Mouse (Mus musculus): ENCODE measurements around the gene Gm26657.

Gm26657 gene

DNA sequence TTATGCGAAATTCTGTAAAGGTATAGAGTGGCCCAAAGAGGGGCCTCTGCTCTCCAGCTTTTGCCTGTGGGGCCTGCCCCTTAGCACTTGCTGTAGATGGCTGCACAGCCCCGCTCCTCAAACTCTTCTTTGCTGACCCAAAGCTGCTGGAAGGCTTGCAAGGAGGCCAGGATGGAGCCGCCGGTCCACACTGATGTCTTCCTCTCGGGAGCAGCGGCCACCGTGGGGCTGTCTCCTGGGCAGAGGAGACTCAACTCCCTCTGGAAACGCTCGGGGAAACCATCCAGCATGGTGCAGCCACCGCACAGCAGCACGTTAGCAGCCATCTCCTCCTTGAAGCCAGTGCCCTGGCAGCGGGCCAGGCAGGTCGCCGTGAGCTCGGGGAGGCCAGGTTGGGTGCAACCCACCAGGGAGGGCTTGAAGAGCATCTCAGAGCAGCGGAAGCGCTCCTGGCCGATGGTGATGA lies at the start of gene Gm26657:
Gm26657 (plus strand) TSS at position 51 of the 466 bp plus-strand sequence.
- no peak for DNase-seq (ENCODE audit: low read depth in 2 of 2, low spot score in 2 of 2)

DNA sequence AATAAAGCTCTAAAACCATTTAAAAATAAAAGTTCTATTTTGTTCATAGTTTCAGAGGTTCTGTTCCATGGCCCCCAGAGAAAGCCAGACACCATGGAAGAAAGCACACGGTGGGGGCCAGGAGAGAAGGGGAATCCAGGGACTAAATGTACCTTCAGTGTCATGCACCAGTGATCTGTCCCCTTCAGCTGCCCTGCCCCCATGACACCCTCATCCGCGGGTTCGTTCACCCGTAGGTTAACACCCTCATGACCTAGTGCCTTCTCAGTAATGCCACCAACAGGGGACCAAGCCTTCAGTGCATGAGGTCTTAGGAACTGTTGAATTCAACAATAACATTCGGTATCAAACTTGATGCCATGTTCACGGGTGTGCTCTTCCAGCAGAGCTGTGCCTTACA lies 43.5 kb upstream of the Gm26657 start:
- no peak for DNase-seq (ENCODE audit: low read depth in 2 of 2, low spot score in 2 of 2)

DNA sequence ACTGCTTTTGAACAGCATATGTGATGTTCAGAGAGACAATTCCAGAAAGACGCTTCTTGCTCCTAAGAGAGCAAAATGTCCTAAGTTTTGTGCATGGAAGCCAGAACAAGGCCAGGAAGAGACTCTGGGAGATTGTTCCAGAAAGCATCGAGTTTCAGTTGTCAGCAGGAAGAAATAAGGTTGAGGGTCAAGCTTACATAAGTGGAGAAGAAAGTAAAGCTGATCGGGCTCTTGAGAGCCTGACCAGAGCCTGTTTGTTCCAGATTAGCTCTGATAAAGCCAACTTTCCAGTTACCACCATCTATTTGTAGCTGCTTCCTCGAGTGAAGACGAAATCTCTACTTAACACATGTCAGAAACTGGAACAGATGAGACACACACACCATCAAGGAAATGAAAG lies 41.2 kb upstream of the Gm26657 start:
- no peak for DNase-seq (ENCODE audit: low read depth in 2 of 2, low spot score in 2 of 2)

DNA sequence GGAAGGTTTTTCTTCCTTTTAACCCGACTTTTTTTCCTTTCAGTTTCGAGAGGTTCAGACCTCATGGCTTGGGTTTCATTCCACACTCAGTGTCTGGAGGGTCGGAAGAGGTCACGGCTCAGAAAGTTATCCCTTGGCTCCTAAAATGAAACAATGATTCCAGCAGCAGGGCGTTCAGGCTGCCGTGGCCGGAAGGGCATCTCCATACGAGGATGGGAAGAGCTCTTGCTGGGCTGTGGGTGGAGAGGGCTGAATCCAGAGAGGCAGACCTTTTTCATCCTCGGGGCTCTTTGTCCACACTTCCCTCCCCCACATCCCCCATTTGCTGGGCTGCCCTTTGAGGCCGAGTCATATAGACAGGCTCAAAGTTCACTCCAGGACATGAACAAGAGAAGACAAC lies 37.6 kb upstream of the Gm26657 start:
- DNase-seq (ENCODE audit: low read depth in 2 of 2, low spot score in 2 of 2) = no peak

DNA sequence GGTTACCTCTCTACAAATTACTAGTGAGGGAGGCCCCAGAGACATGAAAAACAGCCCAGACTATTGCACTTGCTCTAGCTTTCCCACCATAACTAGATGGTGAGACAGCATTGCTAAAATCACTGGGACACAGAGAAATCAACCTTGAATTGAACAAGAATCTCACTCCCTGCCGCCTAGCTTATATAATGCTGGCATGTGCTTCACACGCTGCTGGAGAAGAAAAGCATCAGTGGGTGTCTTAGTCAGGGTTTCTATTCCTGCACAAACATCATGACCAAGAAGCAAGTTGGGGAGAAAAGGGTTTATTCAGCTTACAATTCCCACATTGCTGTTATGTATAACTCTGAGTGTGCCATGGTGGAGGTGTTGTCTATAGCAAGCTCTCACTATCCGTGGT lies 26.7 kb upstream of the Gm26657 start:
- DNase-seq (ENCODE audit: low read depth in 2 of 2, low spot score in 2 of 2) = no peak

DNA sequence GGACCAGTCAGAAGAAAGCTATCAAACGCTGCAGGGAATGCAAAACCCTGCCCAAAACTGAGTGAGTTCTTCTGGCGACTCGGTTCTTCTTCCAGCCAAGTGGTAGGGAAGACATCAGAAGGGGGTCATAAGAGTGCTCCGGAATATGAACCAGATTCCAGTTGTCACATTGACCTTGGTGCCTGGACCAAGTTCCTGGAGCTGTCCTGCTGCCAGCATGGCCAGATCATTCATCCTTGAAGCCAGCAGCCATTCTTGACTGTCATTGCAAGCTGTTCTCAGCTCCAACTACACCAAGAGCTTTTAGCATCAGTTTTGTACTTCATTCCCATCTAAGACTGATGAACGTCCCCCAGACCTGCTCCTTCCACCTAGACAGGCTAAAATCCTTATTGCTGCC lies 23.1 kb upstream of the Gm26657 start:
- DNase-seq (ENCODE audit: low read depth in 2 of 2, low spot score in 2 of 2) = no peak

DNA sequence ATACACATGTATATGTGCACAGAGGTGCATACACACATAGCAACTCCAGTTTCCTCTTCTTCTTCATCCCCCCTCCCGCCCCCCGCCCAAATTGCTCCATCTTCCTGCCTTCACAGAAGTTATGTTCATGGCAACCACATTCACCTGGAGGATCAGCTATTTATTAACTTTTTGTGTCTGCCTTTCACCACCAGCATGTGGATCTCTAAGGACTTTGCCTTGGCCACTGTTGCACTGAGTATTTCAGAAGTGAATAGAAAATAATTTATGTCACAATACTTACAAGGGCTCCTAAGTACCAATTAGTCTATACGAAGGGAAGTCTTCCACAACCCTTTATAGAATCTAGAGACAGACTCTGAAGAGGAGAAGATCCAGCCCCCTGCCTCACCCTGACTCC lies 21.9 kb upstream of the Gm26657 start:
- no peak for DNase-seq (ENCODE audit: low read depth in 2 of 2, low spot score in 2 of 2)

DNA sequence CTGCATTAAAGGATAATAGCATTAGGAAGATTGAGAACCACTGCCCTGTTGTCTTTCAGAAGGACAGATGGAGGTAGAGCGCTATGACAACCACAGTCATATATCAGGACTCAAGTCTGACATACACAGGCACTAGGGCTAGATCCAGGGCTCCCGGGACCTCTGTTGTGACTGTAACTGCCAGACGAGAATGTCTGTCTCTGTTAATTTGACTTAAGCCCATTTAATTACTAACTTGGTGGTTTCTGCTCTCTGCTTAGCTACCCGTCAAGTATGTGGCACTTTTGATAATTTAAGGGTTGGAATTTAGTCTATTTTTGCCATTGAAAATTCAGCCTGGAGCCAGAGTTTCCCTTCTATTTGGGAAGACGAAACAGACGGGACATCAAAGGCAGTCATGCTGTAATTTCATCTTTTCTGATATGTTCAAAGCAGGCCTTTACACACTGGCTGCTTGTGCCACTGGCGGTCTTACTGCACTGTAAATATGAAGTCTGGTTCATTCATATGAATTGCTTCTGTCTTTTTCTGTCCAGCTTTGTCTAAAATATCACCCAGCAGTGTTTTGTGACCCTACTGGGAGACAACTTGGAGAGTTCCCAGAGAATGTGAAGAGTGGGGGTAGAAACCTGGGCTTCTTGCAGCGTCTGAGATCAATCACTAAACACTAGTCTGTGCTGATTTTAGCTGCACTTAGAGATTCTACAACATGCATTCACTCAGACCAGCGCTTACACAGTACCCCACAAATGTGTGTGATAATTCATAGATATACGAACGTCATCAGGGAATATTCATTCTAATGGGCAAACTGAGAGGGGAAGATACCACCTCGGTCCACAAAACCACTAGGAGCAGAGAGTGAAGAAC lies 21.1 kb upstream of the Gm26657 start:
- no peak for DNase-seq (ENCODE audit: low read depth in 2 of 2, low spot score in 2 of 2)

DNA sequence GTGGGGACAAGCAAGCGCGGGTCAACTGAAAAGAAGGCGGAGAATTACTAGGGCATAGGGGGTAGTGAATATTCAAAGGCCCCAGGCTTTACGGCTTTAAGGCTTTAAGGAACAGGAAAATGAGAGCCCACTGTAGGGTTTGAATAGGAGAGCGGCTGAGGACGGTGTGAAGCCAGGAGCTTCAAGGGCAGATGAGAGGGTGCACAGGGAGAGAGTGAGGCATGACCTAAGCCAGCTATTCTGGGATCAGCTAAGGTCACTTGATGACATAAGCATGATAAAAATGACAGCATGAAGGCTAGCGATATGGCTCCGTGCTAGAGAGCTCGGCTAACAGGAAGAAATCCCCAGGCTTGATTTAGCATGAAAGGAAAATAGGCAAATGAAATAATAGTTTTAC lies 20.4 kb upstream of the Gm26657 start:
- no peak for DNase-seq (ENCODE audit: low read depth in 2 of 2, low spot score in 2 of 2)

DNA sequence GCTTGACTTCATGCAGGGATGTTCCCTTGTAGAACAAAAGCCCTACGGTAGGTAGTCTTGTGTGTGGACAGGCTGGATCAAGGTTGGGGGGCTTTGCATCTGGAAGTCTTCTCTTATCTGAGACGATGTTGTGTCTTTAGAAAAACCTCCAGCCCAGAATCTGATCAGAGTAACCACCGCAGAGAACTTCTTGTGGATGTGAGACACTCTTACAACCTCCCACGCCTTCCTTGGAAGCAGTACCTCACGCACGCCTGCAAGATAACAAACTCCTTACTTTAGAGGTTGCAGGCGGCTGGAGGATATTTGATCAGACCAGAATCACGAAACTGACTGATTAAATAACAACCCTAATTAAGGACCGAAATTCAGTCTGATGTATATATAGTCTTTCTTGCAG lies 19.5 kb upstream of the Gm26657 start:
- DNase-seq (ENCODE audit: low read depth in 2 of 2, low spot score in 2 of 2) = no peak

DNA sequence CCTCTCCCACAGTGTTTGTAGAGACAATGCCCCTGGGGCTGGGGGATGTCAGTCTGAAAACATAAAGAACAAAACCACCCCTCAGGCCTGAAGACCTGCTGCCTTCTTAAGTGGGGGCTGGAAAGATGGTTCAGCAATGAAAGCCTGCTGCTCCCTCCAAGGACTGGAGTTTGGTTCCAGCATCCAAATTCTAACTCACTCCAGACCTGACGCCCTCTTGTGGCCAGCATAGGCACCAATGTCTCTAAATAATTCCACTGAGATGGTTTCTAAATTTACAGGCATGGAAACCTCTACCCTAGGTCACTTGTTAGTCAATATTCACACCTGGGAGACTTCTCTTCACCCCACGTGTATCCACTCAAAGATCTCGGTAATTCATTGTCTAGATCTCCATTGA lies 18.4 kb upstream of the Gm26657 start:
- DNase-seq (ENCODE audit: low read depth in 2 of 2, low spot score in 2 of 2) = no peak

DNA sequence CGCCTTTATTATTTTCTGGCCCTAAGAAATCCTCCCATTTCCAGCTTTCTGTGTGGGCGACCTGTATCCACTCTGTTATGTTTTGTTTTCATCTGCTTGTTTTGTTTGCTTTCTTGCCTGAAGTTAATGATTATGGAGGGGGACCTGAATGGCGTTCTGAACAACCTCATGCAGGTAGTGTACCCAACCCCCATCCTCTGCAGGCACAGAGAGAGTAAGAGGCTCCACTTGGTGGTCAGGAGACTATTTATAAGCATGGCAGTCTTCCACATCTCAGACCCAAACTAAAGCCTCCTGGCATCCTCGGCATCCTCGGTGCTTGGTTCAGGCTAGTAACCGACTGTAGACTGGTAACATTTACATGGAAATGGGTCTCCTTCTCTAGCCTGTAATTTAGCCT lies 17.5 kb upstream of the Gm26657 start:
- no peak for DNase-seq (ENCODE audit: low read depth in 2 of 2, low spot score in 2 of 2)

DNA sequence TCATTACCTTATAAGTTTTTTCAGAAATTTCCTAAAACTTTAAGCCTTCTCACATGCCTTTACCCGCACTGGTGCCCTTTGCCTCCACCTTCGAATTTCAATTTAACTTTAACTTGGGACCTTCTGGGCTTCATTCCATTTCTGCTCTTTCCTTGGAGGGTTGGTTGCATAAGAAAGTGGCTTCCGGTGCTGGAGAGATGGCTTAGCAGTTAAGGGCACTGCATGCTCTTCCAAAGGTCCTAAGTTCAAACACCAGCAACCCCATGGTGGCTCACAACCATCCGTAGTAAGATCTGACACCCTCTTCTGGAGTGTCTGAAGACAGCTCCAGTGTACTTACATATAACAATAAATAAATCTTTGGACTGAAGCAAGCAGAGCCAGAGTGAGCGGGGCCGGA lies 16.6 kb upstream of the Gm26657 start:
- DNase-seq (ENCODE audit: low read depth in 2 of 2, low spot score in 2 of 2) = no peak

DNA sequence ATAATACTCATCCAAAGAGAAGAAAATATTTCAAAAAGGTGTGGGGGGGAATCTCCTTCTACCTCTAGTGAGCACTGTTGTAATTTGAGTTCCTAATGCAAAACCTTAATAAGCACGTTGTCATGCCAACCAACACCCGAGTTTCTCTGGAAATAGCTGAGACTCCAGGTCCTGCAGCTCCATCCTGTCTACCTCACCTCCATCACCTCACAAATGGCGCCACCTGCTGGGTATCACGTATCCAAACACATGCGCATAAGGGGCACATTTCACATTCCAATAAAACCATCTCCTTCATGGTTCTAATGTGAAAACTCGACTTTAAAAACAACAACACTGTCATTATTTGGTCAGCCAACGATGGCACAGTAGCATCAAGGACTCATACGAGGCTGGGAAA lies 14.0 kb upstream of the Gm26657 start:
- DNase-seq (ENCODE audit: low read depth in 2 of 2, low spot score in 2 of 2) = no peak

DNA sequence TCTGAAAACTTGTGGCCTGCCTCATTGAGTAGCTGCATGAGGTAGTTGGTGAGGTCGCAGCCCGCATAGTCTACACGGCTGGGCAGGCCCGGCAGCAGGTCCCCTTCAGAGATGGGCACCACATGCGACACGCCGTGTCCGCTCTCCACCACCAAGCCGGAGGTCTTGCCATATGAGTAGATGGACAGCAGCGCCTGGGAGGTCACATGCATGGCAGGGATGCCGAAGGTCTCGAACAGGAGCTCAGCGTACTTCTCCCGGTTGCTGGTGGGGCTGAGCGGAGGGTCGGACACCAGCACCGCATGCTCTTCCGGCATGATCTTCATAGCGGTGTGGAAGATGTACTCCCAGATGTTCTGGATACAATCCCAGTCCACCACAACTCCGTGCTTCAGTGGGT lies 741 bp downstream of the Gm26657 start:
- no peak for DNase-seq (ENCODE audit: low read depth in 2 of 2, low spot score in 2 of 2)

DNA sequence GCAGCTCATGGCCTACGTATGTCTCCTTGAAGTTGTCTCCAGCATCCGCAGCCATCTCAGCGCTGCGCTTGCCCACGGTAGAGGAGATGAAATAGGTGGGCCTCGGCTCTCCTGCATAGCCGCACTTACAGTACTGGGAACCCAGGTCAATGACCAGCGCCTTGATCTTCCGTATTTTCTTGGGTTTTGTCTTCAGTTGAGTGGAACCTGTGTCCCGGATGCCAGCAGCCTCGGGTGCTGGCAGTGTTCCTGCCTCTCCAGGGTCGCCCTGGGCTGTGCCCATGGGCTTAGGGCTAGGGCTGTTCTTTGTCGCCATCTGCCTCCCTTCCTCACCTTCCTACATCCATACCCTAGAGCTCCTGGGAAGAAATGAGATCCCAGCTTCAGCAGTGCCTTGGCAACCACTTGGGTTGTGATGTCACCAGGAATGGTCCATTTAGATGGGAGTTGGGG lies 1.2 kb downstream of the Gm26657 start, which contains the start of gene Actl7b:
Actl7b (minus strand) TSS at position 403 of the 453 bp plus-strand sequence.
- DNase-seq (ENCODE audit: low read depth in 2 of 2, low spot score in 2 of 2) = no peak

DNA sequence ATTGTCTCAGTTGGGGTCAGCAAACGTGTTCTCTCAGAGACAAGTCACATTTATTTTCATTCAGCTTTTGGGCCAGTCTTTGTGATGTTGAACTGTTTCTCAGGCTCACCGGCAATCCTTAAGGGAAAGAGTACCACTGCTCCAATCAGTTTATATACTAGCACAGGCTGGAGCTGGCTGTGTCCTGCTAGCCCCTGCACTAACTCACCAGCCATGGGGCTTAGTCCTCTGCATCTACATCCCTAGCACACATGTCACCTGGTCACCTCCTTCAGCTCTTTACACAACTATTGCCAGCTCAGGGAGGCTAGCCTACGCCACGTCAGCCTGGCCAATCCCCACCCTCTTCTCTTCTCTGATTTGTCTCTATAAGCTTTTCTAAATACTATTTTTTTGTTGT lies 2.8 kb downstream of the Gm26657 start:
- no peak for DNase-seq (ENCODE audit: low read depth in 2 of 2, low spot score in 2 of 2)

DNA sequence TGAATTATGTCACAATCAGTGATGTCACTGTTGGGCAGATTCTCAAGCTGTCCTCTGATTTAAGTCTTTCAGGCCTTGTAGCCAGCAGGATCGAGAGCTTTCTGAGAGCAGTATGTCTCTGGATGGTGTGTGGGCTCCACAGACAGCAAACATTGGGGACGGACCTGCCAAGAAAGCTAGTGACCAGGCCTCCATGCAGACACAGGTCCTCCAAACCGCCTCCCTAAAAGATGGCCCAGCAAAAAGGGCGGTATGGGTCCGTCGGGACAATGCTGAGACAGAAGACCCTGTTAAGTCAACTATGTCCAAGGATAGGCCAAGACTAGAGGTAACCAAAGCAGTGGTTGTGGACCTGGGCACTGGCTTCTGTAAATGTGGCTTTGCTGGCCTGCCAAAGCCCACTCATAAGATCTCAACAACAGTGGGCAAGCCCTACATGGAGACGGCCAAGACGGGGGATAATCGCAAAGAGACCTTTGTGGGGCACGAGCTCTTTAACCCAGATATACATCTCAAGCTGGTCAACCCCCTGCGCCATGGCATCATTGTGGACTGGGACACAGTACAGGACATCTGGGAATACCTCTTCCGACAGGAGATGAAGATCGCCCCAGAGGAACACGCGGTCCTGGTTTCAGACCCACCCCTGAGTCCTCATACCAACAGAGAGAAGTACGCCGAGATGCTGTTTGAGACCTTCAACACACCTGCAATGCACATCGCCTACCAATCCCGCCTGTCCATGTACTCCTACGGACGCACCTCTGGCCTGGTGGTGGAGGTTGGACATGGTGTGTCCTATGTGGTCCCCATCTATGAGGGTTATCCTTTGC lies 3.7 kb downstream of the Gm26657 start, which contains the start of gene Actl7a:
Actl7a (plus strand) TSS at position 51 of the 833 bp plus-strand sequence.
- DNase-seq (ENCODE audit: low read depth in 2 of 2, low spot score in 2 of 2) = no peak

DNA sequence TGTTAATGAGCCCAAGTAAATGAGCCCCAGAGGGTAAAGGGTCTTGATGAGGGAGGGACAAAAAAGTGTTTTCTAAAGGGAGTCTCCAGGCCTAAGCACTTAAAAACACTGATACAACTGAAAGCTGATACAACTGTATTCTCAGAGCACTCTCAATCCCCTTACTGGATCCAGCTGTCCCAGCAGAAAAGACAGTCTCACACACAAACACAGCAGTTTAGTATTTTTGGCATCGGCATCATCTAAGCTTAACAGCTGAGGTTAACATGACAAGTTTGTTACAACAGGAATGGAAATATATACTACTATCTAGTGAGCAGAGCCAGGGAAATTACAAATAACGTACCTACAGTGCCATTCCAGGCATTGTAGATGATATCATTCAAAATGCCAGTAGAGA lies 6.5 kb downstream of the Gm26657 start:
- no peak for DNase-seq (ENCODE audit: low read depth in 2 of 2, low spot score in 2 of 2)

DNA sequence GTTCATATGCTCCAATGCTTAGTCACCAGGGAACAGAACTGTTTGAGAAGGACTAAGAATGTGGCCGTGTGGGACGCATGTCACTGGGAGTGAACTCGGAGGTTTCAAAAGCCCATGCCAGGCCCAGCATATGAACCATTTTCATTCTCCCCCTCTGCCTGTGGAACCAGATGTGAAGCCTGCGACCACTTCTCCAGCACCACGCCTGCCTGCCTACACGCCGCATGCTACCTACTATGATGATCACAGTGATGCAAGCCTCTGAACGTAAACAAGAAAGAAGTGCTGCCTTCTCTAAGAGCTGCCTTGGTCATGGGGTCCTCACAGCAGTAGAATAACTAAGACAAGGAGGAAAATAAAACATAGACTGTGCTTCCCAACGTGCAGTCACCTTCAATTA lies 7.6 kb downstream of the Gm26657 start:
- no peak for DNase-seq (ENCODE audit: low read depth in 2 of 2, low spot score in 2 of 2)

DNA sequence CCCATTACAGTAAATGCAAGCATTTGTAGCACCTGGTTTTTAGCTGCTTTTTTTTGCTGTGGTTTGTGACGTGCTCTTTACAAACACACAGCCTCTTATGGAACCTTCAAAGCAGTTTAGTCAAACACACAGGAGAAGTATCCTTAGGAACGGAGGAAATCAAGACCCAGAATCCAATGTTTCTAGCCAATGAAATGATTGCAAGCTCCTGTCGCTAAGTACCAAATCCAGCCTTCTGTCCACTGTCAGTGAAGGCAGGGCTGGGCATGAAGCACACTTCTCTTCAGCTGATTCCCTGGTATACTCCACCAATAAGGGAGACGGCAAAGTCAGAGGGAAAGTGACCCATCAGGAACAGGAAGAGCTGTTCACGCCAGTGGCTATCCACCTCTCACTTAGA lies 16.2 kb downstream of the Gm26657 start:
- DNase-seq (ENCODE audit: low read depth in 2 of 2, low spot score in 2 of 2) = no peak
